Mouse (Mus musculus) ES-Bruce4 (cell line): Measurements from ENCODE around the gene Lama5.

Experiments
- CTCF ChIP-seq: IDR thresholded peaks from one replicate; pipeline ENCODE4 v1.8.1; 2011; ENCODE audit warnings: low read depth, low read length
- EP300 ChIP-seq: IDR thresholded peaks from 2 replicates; pipeline ENCODE4 v1.6.1; 2011; ENCODE audit warnings: low read depth, low read length; ENCODE audit not compliant: insufficient read depth
- POLR2A ChIP-seq: IDR thresholded peaks from one replicate; pipeline ENCODE4 v1.8.1; 2011; ENCODE audit warnings: low read length; ENCODE audit not compliant: insufficient read depth

- no peak for TF ChIP-seq POLR2A
- TF ChIP-seq CTCF: no peak
- no peak for TF ChIP-seq EP300
These were observed 7.0 kb downstream of the Lama5 start for GRCm38 (mm10) chr2:180218677-180219076.
